ENCODE assay signal across 8 mouse cellular contexts in the genomic region with DNA sequence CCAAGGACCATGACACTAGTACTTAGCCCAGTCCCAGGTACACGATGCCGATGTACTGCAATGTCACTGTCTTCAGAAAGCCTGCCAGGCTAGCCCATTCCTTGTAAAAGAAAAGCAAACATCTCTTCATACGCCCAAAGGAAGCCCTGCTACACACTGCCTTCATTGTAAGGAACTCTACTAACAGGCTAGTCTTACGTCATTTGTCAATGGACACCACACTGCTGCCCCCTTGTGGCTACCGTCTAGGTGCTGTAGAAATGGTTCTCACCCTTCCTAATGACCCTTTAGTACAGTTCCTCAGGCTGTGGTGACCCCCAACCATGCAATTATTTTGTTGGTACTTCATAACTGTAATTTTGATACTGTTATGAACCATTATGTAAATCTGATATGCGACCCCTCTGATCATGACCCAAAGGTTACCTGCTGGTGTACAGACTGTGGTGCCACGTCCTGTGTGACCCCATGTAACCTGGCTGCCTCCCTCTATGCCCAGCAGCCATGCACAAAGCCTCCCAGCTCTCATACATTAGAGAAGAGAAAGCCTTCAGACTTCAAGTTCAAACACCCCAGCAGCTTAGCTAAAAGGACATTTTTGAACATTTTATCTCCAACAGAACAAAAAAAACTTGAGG. TPM values are rescaled to one million over a fixed set of nuclear protein-coding genes. Genes with fewer than 3 reads are reported as not detected.
A peak's percentile ranks its signal among the peaks of the same experiment; 100 is the strongest.
DNase-seq lines count a peak whose midpoint lies in the region; ATAC-seq and TF ChIP-seq lines count a peak whose summit lies in the region.

No protein-coding gene starts in this region.

- peak; percentile 86 for TF ChIP-seq CTCF in cortical plate, adult 2 months (IDR thresholded peaks at IDR 0.05; ENCODE audit: extremely low read depth, insufficient read depth, low read length)

- 65% methylated on average over 7 of the region's 7 CpGs for WGBS in kidney, embryonic 16.5 days
- 67% methylated on average over 7 of the region's 7 CpGs for WGBS in liver, embryonic 12.5 days (ENCODE audit: insufficient replicate concordance)
- 63% methylated on average over 7 of the region's 7 CpGs for WGBS in neural tube, embryonic 11.5 days

- H3K27ac ChIP-seq in cortical plate, adult 2 months (ENCODE audit: insufficient read depth, low read length): no peak overlapping the region
- no peak overlapping the region for H3K27ac ChIP-seq in kidney, embryonic 16.5 days (ENCODE audit: low read length)
- no peak overlapping the region for H3K27ac ChIP-seq in liver, embryonic 12.5 days
- no peak overlapping the region for H3K27ac ChIP-seq in neural tube, embryonic 11.5 days (ENCODE audit: low read depth, low read length)

- H3K9me3 ChIP-seq in kidney, embryonic 16.5 days (ENCODE audit: low read length): no peaks in the 10 kb centered on the region
- H3K9me3 ChIP-seq in liver, embryonic 12.5 days (replicated peaks): no peaks in the 10 kb centered on the region
- H3K9me3 ChIP-seq in neural tube, embryonic 11.5 days (ENCODE audit: control insufficient read depth, low read length): no peaks in the 10 kb centered on the region

- peaks cover 83% of the 10 kb centered on the region for H3K36me3 ChIP-seq in kidney, embryonic 16.5 days (ENCODE audit: insufficient read depth, low read length)
- peaks cover 97% of the 10 kb centered on the region for H3K36me3 ChIP-seq in liver, embryonic 12.5 days
- H3K36me3 ChIP-seq in neural tube, embryonic 11.5 days (ENCODE audit: control insufficient read depth, insufficient read depth, low read length): peaks cover 38% of the 10 kb centered on the region

- DNase-seq in B cell, adult 2 months: peak; percentile 81 to 84
- DNase-seq in ZHBTc4 (ENCODE audit: low read depth, low spot score): peak; percentile 82
- peak; percentile 57 to 78 for DNase-seq in gastrocnemius, postnatal 4 days (ENCODE audit: low spot score in 2 of 2)
- peak; percentile 85 for DNase-seq in neural tube, embryonic 11.5 days (ENCODE audit: low spot score)
- DNase-seq in telencephalon, adult 2 months (ENCODE audit: low read depth, low spot score): peak; percentile 66

- peak; percentile 31; the same call in 1 of the 2 replicates for ATAC-seq in kidney, embryonic 16.5 days (ENCODE audit: low FRiP score, low TSS enrichment)
- ATAC-seq in liver, embryonic 12.5 days: peak; percentile 65
- ATAC-seq in neural tube, embryonic 11.5 days (ENCODE audit: insufficient read depth, low FRiP score, low TSS enrichment): no peak; the same call in 1 of the 2 replicates

- no peak overlapping the region for H3K4me2 ChIP-seq in kidney, embryonic 16.5 days (replicated peaks; ENCODE audit: low read depth, low read length)
- no peak overlapping the region for H3K4me2 ChIP-seq in liver, embryonic 12.5 days
- no peak overlapping the region for H3K4me2 ChIP-seq in neural tube, embryonic 11.5 days (ENCODE audit: low read depth)

- TF ChIP-seq POLR2A in cortical plate, adult 2 months (IDR thresholded peaks at IDR 0.05; ENCODE audit: extremely low read depth, insufficient read depth, low read length): no peak

- H3K27me3 ChIP-seq in kidney, embryonic 16.5 days (ENCODE audit: insufficient read depth, low read length): no peaks in the 10 kb centered on the region
- H3K27me3 ChIP-seq in liver, embryonic 12.5 days (replicated peaks): no peaks in the 10 kb centered on the region
- H3K27me3 ChIP-seq in neural tube, embryonic 11.5 days (ENCODE audit: control insufficient read depth, insufficient read depth, low read length): no peaks in the 10 kb centered on the region

- H3K4me3 ChIP-seq in cortical plate, adult 2 months (ENCODE audit: insufficient read depth, low read length): no peak overlapping the region
- no peak overlapping the region for H3K4me3 ChIP-seq in kidney, embryonic 16.5 days (ENCODE audit: low read length)
- H3K4me3 ChIP-seq in liver, embryonic 12.5 days: no peak overlapping the region
- no peak overlapping the region for H3K4me3 ChIP-seq in neural tube, embryonic 11.5 days (ENCODE audit: low read depth, low read length)

- no peak overlapping the region for H3K9ac ChIP-seq in kidney, embryonic 16.5 days (replicated peaks; ENCODE audit: low read length)
- no peak overlapping the region for H3K9ac ChIP-seq in liver, embryonic 12.5 days
- no peak overlapping the region for H3K9ac ChIP-seq in neural tube, embryonic 11.5 days (ENCODE audit: low read length)

- peaks cover 5% of the 10 kb centered on the region for H3K4me1 ChIP-seq in cortical plate, adult 2 months (ENCODE audit: control insufficient read depth, insufficient read depth, low read length)
- H3K4me1 ChIP-seq in kidney, embryonic 16.5 days (ENCODE audit: insufficient read depth, low read length): no peaks in the 10 kb centered on the region
- H3K4me1 ChIP-seq in liver, embryonic 12.5 days: 0 out of 2 replicates have a peak, but pooled peaks cover 3% of the 10 kb centered on the region
- no peaks in the 10 kb centered on the region for H3K4me1 ChIP-seq in neural tube, embryonic 11.5 days (ENCODE audit: control insufficient read depth, insufficient read depth, low read length)

RNA-seq across cellular contexts. Expression of gene Erfe, which starts 14.3 kb away (rescaled TPM):
- 0.90 and 1.3 TPM in 2 replicates for polyA plus RNA-seq in cortical plate, adult 2 months (2012; rRNA removed)
- 1 to 10 TPM in 1 of 2 experiments, under 1 TPM in 1; 0.88 to 2.2 TPM for total RNA-seq in gastrocnemius, postnatal 4 days (2021)
- 2.0 and 2.2 TPM in 2 replicates for polyA plus RNA-seq in kidney, embryonic 16.5 days (2015; fragmentation: Nextera tagmentation; extraction: Ambion mirVana)
- 6.4 and 7.8 TPM in 2 replicates for polyA plus RNA-seq in liver, embryonic 12.5 days (2016; fragmentation: Nextera tagmentation; extraction: Ambion mirVana)
- polyA plus RNA-seq in neural tube, embryonic 11.5 days (2014; fragmentation: Nextera tagmentation; extraction: Ambion mirVana): 0.30 and 0.53 TPM in 2 replicates

RNA-seq across cellular contexts. Expression of gene Ilkap, which starts 18.0 kb away (rescaled TPM):
- polyA plus RNA-seq in cortical plate, adult 2 months (2012; rRNA removed): 84.0 and 90.3 TPM in 2 replicates
- total RNA-seq in gastrocnemius, postnatal 4 days (2021): 10 to 100 TPM; 65.7 to 71.3 TPM
- 140 and 143 TPM in 2 replicates for polyA plus RNA-seq in kidney, embryonic 16.5 days (2015; fragmentation: Nextera tagmentation; extraction: Ambion mirVana)
- polyA plus RNA-seq in liver, embryonic 12.5 days (2016; fragmentation: Nextera tagmentation; extraction: Ambion mirVana): 107 TPM in 2 replicates
- 165 and 178 TPM in 2 replicates for polyA plus RNA-seq in neural tube, embryonic 11.5 days (2014; fragmentation: Nextera tagmentation; extraction: Ambion mirVana)

RNA-seq across cellular contexts. Expression of gene Klhl30, which starts 29.8 kb away (rescaled TPM):
- polyA plus RNA-seq in cortical plate, adult 2 months (2012; rRNA removed): 0.11 and 0.21 TPM in 2 replicates
- 10 to 100 TPM; 68.6 to 73.2 TPM for total RNA-seq in gastrocnemius, postnatal 4 days (2021)
- 0.29 and 0.39 TPM in 2 replicates for polyA plus RNA-seq in kidney, embryonic 16.5 days (2015; fragmentation: Nextera tagmentation; extraction: Ambion mirVana)
- polyA plus RNA-seq in liver, embryonic 12.5 days (2016; fragmentation: Nextera tagmentation; extraction: Ambion mirVana): 0.11 TPM in 1 of 2 replicates, not detected in the other
- polyA plus RNA-seq in neural tube, embryonic 11.5 days (2014; fragmentation: Nextera tagmentation; extraction: Ambion mirVana): 0.39 and 0.97 TPM in 2 replicates

RNA-seq across cellular contexts. Expression of gene Hes6, which starts 33.3 kb away (rescaled TPM):
- polyA plus RNA-seq in cortical plate, adult 2 months (2012; rRNA removed): 20.1 and 22.3 TPM in 2 replicates
- 10 to 100 TPM; 31.2 to 37.4 TPM for total RNA-seq in gastrocnemius, postnatal 4 days (2021)
- polyA plus RNA-seq in kidney, embryonic 16.5 days (2015; fragmentation: Nextera tagmentation; extraction: Ambion mirVana): 69.0 and 72.2 TPM in 2 replicates
- 31.9 and 32.4 TPM in 2 replicates for polyA plus RNA-seq in liver, embryonic 12.5 days (2016; fragmentation: Nextera tagmentation; extraction: Ambion mirVana)
- 282 and 316 TPM in 2 replicates for polyA plus RNA-seq in neural tube, embryonic 11.5 days (2014; fragmentation: Nextera tagmentation; extraction: Ambion mirVana)

RNA-seq across cellular contexts. Expression of gene Espnl, which starts 58.7 kb away (rescaled TPM):
- polyA plus RNA-seq in cortical plate, adult 2 months (2012; rRNA removed): 0.19 and 0.26 TPM in 2 replicates
- total RNA-seq in gastrocnemius, postnatal 4 days (2021): under 1 TPM; 0.29 to 0.37 TPM
- 0.03 and 0.04 TPM in 2 replicates for polyA plus RNA-seq in kidney, embryonic 16.5 days (2015; fragmentation: Nextera tagmentation; extraction: Ambion mirVana)
- polyA plus RNA-seq in liver, embryonic 12.5 days (2016; fragmentation: Nextera tagmentation; extraction: Ambion mirVana): 0.05 and 0.07 TPM in 2 replicates
- 0.09 TPM in 1 of 2 replicates, not detected in the other for polyA plus RNA-seq in neural tube, embryonic 11.5 days (2014; fragmentation: Nextera tagmentation; extraction: Ambion mirVana)
